Mouse (Mus musculus): ENCODE measurements around the gene Cckbr. TPM values are rescaled to one million over a fixed set of nuclear protein-coding genes. Genes with fewer than 3 reads are reported as not detected.

The Cckbr gene
- total RNA-seq, 1 experiment = 0.27 TPM

DNA sequence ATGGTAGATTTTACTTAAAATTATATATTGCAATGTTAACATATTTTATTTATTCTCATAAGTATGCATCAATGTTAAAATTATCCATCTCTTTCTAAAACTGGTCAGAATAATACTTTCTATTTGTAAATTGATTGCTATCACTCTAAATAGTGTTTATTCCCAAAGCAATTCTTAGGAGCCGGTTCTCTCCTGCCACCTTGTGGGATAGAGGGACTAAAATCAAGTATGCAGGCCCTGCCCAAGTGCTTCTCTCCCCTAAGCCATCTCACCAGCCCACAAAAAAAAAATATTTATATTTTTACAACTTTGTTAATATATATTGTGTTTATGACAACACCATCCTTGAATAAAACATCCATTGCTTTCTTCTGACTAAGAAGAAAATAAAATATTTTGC, 47.1 kb downstream of the Cckbr start:
- Histone ChIP-seq H3K9me3 (ENCODE audit: control insufficient read depth, insufficient read depth, low read depth, low read length) (no peaks in the 10 kb centered on the region), H3K4me3 (ENCODE audit: insufficient read depth in 1 of 2, low read depth in 1 of 2, low read length in 2 of 2, poor library complexity in 1 of 2, severe bottlenecking in 1 of 2) (no peak overlapping the region), H3K36me3 (ENCODE audit: control insufficient read depth, insufficient read depth, low read length, poor library complexity, severe bottlenecking) (no peaks in the 10 kb centered on the region), H3K27ac (ENCODE audit: insufficient read depth, low read depth, low read length, poor library complexity, severe bottlenecking) (no peak overlapping the region), H3K9ac (ENCODE audit: insufficient read depth, low read depth, low read length, poor library complexity, severe bottlenecking) (no peak overlapping the region), H3K4me1 (ENCODE audit: control insufficient read depth in 2 of 2, insufficient read depth in 2 of 2, low read length in 2 of 2, poor library complexity in 1 of 2) (no peaks in the 10 kb centered on the region)
- in situ Hi-C loops (cut with MboI; ENCODE audit: low sequenced_read_pairs in 2 of 2, unreplicated experiment in 2 of 2) = loop anchor here in 1 of 2 experiments (10.0 kb wide), 1 partner anchor 58 kb away; no protein-coding TSS in a partner anchor
- no peak for TF ChIP-seq HCFC1 (IDR thresholded peaks at IDR 0.05; ENCODE audit: borderline replicate concordance, insufficient read depth, low read length)
- TF ChIP-seq MAFK (IDR thresholded peaks at IDR 0.05; ENCODE audit: insufficient read depth, low read depth, low read length) = no peak
- TF ChIP-seq ZC3H11A (IDR thresholded peaks at IDR 0.05; ENCODE audit: borderline replicate concordance, low read depth, low read length) = no peak
- no peak for TF ChIP-seq CHD2 (IDR thresholded peaks at IDR 0.05; ENCODE audit: low read depth, low read length)
- no peak for TF ChIP-seq ZNF384 (IDR thresholded peaks at IDR 0.05; ENCODE audit: low read depth, low read length)
- DNase-seq (ENCODE audit: low read depth, low spot score) = no peak

- in situ Hi-C loops (cut with MboI; ENCODE audit: low sequenced_read_pairs in 2 of 2, unreplicated experiment in 2 of 2) = loop anchor here in 1 of 2 experiments (10.0 kb wide), 1 partner anchor 60 kb away; no protein-coding TSS in a partner anchor
- Histone ChIP-seq H3K9ac (ENCODE audit: insufficient read depth, low read depth, low read length, poor library complexity, severe bottlenecking) (no peak overlapping the region), H3K27ac (ENCODE audit: insufficient read depth, low read depth, low read length, poor library complexity, severe bottlenecking) (no peak overlapping the region), H3K9me3 (ENCODE audit: control insufficient read depth, insufficient read depth, low read depth, low read length) (no peaks in the 10 kb centered on the region), H3K4me1 (ENCODE audit: control insufficient read depth in 2 of 2, insufficient read depth in 2 of 2, low read length in 2 of 2, poor library complexity in 1 of 2) (no peaks in the 10 kb centered on the region), H3K4me3 (ENCODE audit: insufficient read depth in 1 of 2, low read depth in 1 of 2, low read length in 2 of 2, poor library complexity in 1 of 2, severe bottlenecking in 1 of 2) (no peak overlapping the region), H3K36me3 (ENCODE audit: control insufficient read depth, insufficient read depth, low read length, poor library complexity, severe bottlenecking) (no peaks in the 10 kb centered on the region)
- DNase-seq (ENCODE audit: low read depth, low spot score) = no peak
- TF ChIP-seq MAFK (IDR thresholded peaks at IDR 0.05; ENCODE audit: insufficient read depth, low read depth, low read length) (no peak), ZNF384 (IDR thresholded peaks at IDR 0.05; ENCODE audit: low read depth, low read length) (no peak), ZC3H11A (IDR thresholded peaks at IDR 0.05; ENCODE audit: borderline replicate concordance, low read depth, low read length) (no peak), CHD2 (IDR thresholded peaks at IDR 0.05; ENCODE audit: low read depth, low read length) (no peak), HCFC1 (IDR thresholded peaks at IDR 0.05; ENCODE audit: borderline replicate concordance, insufficient read depth, low read length) (no peak)
These were observed 49.3 kb downstream of the Cckbr start for GRCm38 (mm10) chr7:105474771-105475315.

DNA sequence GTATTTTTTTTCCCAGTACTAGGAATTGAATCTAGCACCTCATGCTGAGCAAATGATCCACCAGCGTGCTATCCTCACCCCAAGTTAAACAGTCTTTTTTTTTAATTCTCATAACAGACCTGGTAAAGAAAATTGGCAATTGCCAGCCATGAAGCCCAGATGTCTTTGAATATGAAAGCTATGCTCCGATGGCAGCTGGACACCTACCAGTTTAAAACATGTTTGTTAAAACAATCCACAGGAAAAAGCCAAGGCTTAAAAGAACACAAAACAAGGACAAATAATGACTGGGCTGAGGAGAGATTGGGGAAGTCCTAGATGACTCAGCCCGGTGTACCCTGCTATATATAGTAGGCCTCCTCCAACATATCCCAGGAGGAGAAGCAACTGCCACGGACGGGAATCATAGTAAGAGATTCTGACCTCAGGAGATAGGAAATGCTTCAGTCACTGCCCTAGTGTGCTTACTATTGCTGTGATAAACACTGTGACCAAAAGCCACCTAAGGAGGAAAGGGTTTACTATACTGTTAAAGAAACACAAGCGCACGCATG, 49.9 kb downstream of the Cckbr start:
- TF ChIP-seq ZC3H11A (IDR thresholded peaks at IDR 0.05; ENCODE audit: borderline replicate concordance, low read depth, low read length) (no peak), HCFC1 (IDR thresholded peaks at IDR 0.05; ENCODE audit: borderline replicate concordance, insufficient read depth, low read length) (no peak), MAFK (IDR thresholded peaks at IDR 0.05; ENCODE audit: insufficient read depth, low read depth, low read length) (no peak), CHD2 (IDR thresholded peaks at IDR 0.05; ENCODE audit: low read depth, low read length) (no peak), ZNF384 (IDR thresholded peaks at IDR 0.05; ENCODE audit: low read depth, low read length) (no peak)
- H3K36me3 ChIP-seq (ENCODE audit: control insufficient read depth, insufficient read depth, low read length, poor library complexity, severe bottlenecking) = no peaks in the 10 kb centered on the region
- no peak overlapping the region for H3K27ac ChIP-seq (ENCODE audit: insufficient read depth, low read depth, low read length, poor library complexity, severe bottlenecking)
- no peaks in the 10 kb centered on the region for H3K9me3 ChIP-seq (ENCODE audit: control insufficient read depth, insufficient read depth, low read depth, low read length)
- peaks cover 0 to 3% of the 10 kb centered on the region in 2 experiments; a peak in 1 of 4 replicates for H3K4me1 ChIP-seq (ENCODE audit: control insufficient read depth in 2 of 2, insufficient read depth in 2 of 2, low read length in 2 of 2, poor library complexity in 1 of 2)
- DNase-seq (ENCODE audit: low read depth, low spot score) = no peak
- H3K9ac ChIP-seq (ENCODE audit: insufficient read depth, low read depth, low read length, poor library complexity, severe bottlenecking) = no peak overlapping the region
- no peak overlapping the region for H3K4me3 ChIP-seq (ENCODE audit: insufficient read depth in 1 of 2, low read depth in 1 of 2, low read length in 2 of 2, poor library complexity in 1 of 2, severe bottlenecking in 1 of 2)
- in situ Hi-C loops (cut with MboI; ENCODE audit: low sequenced_read_pairs in 2 of 2, unreplicated experiment in 2 of 2) = loop anchor here in 1 of 2 experiments (10.0 kb wide), 1 partner anchor 61 kb away; no protein-coding TSS in a partner anchor

- Histone ChIP-seq H3K4me3 (ENCODE audit: insufficient read depth in 1 of 2, low read depth in 1 of 2, low read length in 2 of 2, poor library complexity in 1 of 2, severe bottlenecking in 1 of 2) (no peak overlapping the region), H3K36me3 (ENCODE audit: control insufficient read depth, insufficient read depth, low read length, poor library complexity, severe bottlenecking) (no peaks in the 10 kb centered on the region), H3K4me1 (ENCODE audit: control insufficient read depth in 2 of 2, insufficient read depth in 2 of 2, low read length in 2 of 2, poor library complexity in 1 of 2) (peaks cover 0 to 10% of the 10 kb centered on the region in 2 experiments; a peak in 1 of 4 replicates), H3K27ac (ENCODE audit: insufficient read depth, low read depth, low read length, poor library complexity, severe bottlenecking) (no peak overlapping the region), H3K9me3 (ENCODE audit: control insufficient read depth, insufficient read depth, low read depth, low read length) (no peaks in the 10 kb centered on the region), H3K9ac (ENCODE audit: insufficient read depth, low read depth, low read length, poor library complexity, severe bottlenecking) (no peak overlapping the region)
- in situ Hi-C loops (cut with MboI; ENCODE audit: low sequenced_read_pairs in 2 of 2, unreplicated experiment in 2 of 2) = loop anchor here in 1 of 2 experiments (10.0 kb wide), 1 partner anchor 62 kb away; no protein-coding TSS in a partner anchor
- no peak for TF ChIP-seq CHD2 (IDR thresholded peaks at IDR 0.05; ENCODE audit: low read depth, low read length)
- TF ChIP-seq ZNF384 (IDR thresholded peaks at IDR 0.05; ENCODE audit: low read depth, low read length) = no peak
- no peak for TF ChIP-seq ZC3H11A (IDR thresholded peaks at IDR 0.05; ENCODE audit: borderline replicate concordance, low read depth, low read length)
- no peak for TF ChIP-seq HCFC1 (IDR thresholded peaks at IDR 0.05; ENCODE audit: borderline replicate concordance, insufficient read depth, low read length)
- TF ChIP-seq MAFK (IDR thresholded peaks at IDR 0.05; ENCODE audit: insufficient read depth, low read depth, low read length) = peak; percentile 61
- no peak for DNase-seq (ENCODE audit: low read depth, low spot score)
These were observed 51.3 kb downstream of the Cckbr start for GRCm38 (mm10) chr7:105476683-105477432.
